Mouse (Mus musculus): ENCODE results near the gene Mapk8ip1.

Mapk8ip1 gene

DNA sequence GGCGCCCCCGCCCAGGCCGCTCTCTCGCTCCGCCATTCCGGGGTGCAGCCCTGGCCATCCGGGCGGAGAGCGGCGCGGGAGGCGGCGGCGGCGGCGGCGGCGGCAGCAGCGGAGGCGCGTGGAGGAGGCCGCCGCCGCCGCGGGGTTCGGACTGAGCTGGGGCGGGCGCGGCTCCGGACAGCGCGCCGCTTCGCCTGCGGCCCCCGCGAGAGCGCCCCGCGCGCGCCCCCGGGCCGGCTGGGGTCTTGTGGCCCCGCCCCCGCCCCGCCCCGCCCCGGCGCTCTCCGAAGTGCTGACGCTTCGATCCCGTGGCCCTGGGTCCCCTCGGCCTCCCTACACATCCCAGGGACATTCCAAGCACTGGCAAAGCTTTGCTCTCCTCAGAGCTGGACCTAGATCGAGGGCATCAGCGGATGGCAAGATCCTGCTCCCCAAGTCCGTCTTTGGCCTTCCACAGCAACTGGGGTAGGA is at the start of gene Mapk8ip1:
Gene Mapk8ip1, minus strand, starts transcription at position 173 of the 471 bp plus-strand sequence.
- no peak for DNase-seq

DNA sequence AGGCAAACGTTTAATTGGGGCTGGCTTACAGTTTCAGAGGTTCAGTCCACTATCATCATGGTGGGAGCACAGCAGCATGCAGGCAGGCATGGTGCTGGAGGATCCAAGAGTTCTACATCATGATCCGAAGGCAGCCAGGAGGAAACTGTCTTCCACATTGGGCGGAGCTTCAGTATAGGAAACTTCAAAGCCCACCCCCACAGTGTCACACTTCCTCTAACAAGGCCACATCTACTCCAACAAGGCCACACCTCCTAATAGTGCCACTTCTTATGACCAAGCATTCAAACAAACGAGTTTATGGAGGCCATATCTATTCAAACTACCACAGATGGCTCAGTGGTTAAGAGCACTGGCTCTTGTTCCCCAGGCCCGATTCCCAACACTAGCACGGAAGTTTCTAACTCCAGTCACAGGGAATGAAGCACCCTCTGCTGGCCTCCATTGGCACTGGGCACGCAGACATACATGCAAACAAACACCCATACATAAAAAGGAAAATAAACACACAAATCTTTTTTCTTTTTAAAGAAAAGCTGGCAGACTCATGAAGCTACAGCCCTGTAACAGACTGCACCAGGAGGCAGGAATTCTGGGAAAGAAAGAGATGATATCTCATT is 46.2 kb upstream of the Mapk8ip1 start:
- no peak for DNase-seq

DNA sequence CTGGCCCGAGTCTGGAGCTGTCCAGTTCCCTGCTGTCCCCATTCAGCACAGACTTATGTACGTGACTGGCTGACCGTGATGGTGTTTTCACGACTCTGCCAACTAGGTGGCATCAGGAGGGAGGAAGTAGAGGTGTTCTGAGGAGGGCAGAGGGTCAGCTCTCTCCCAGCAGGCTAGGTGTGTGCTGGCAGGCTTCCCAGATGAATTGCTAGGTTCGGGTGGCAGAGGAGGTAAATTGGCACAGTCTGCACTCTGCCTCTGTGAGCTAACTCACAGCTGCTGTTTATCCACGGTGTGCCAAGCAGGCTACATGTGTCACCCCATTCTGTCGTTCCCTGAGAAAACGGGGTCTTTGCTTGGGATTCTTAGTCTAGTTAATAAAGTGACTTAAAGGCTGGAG is 45.6 kb upstream of the Mapk8ip1 start:
- no peak for DNase-seq

DNA sequence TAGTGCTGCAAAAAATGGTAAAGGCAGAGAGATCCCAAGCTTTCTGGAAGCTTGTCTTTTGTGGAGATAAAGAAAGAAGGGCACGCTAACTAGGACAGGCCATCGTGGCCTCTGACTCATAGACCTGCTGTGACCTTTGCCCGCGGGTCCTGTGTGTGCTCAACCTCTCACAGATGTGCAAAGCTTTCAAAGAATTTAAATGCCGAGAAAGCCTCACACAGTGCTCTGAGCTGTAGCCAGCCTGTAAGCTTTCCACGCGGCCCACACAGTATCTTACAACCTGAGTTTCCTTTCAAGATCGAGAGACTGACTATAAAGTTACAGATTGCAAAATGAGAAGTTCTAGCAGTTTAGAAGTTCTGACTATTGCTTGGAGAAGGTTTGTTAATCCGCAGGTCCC is 44.8 kb upstream of the Mapk8ip1 start:
- no peak for DNase-seq

DNA sequence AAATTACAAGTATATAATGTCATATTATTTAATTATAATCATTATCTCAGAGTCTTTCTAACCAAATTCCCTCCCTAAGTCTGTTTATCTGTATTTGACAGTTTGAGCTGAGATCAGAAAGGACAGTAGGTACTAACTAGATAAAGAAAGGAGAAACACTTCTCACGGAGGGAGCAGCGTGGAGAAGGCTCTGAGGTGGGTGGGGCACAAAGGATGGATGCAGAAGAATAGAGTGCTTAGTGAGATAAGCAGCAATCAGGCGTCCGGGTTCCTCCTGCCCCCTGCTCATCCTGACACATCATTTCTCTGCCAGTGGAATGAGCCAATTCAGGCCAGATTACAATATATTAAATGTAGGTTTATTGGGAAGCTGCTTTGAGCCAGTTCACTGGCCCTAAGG is 43.3 kb upstream of the Mapk8ip1 start:
- no peak for DNase-seq

DNA sequence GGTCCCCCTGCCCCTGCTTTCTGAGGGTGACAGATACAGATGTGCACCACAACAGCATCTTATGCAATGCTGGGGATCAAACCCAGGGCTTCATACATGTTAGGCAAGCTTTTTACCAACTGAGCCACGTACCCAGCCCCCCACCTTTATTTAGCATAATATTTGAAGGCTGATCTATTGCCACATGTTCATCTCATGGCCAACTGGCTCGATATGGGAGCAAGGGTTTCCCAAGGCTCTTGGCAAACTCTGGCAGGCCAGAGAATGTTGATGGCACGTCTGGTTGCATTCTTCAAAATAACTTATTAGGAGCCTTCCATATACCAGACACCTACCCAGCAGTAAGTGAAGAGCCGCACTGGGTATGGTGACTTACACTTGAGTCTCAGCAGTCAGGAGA is 42.2 kb upstream of the Mapk8ip1 start:
- DNase-seq = no peak

DNA sequence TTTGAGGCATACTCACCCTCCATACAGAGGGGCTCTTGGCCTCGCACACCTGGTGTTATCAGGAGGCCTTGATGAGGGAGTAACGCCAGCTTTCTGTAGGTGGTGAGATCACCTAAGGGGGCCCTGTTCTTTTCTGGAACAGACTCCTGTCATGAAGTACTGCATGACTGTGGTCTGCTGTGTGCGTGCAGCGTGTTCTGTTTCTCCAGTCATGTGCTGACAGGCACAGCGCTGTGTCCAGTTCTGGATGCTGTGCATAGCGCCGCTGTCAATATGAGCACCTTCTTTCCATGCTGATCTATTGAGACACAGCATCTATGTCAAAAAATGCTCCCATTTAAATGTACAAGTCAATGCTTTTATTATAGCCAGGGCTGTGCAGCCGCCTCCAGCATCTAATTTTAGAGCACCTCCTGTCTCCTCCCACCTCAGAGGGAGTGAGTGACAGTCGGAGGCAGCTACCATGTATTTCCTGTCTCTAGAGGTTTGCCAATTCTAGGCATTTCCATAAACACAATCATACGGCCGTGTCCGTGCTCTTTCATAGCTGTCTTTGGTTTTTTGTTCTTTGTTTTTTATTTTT is 41.4 kb upstream of the Mapk8ip1 start:
- no peak for DNase-seq

DNA sequence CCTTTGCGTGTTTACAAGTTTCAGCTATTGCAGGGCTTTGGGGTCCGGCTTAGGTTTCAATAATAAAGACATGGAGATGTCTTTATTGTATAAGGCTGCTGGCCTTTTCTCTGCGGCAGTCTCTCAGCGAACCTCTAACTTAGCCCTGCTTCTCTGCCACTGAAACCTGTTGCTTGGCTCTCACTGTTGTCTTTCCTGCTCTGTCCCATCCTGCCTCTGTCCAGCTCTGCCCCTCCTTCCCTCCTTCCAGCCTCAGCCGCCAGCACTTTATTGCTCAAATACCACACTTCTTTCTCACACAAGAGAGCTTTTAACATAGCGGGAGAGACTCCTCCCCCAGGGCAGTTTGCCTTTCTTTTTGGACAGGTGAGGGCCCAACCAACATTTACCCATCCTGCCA is 39.4 kb upstream of the Mapk8ip1 start:
- DNase-seq = no peak

DNA sequence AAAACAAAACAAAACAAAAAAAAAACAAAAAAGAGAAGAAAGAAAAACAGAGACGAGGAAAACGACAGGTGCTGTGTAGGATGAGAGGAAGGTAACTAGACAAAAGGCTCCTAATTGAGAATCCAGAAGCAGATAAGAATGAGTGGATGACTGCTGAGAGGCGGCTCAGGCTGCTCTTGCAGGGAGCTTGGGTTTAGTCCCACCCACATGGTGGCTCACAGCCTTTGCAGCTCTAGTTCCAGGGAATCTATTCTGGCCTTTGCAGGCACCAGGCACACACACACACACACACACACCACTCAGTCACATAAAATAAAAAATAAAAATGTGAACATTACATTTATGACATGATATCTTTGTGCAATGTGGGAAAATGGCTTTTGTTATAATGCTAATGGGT is 37.5 kb upstream of the Mapk8ip1 start:
- no peak for DNase-seq

DNA sequence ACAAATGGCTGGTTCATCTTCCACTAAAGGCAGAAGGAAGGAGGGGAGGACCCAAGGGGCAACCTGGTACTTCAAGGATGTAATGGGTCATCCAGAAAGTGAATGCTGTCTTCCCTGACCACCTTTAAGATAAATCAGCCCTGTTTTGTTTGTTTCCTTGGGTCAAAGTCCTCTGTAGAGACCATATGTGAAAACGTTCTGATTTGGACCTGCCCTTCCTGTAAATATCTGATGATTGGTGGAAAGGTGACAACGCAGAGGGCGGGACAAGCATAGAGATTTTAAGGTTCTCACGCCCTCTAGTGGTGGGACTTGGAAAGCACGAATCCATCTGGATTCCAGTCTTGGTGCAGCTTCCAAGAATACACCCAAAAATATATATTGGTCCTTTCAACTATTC is 36.8 kb upstream of the Mapk8ip1 start:
- peak; percentile 71 for DNase-seq

DNA sequence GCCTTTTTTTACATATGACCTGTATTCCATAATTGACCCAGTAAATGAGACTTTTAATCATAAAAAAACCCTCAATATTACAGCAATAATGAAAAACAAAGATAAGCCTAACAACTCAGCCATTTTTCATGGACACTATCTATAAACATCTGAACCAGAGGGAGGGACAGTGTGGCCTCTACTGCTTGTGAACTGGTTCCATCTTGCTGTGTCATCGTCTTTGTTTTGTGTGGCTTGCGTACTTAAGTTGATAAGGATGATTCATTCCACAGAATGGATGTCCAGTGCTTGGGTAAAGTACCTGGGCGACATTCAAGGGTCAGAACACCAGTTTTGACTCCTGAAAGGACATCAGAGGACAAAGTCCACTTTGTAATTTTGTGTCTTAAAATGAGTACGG is 36.3 kb upstream of the Mapk8ip1 start:
- DNase-seq = no peak

DNA sequence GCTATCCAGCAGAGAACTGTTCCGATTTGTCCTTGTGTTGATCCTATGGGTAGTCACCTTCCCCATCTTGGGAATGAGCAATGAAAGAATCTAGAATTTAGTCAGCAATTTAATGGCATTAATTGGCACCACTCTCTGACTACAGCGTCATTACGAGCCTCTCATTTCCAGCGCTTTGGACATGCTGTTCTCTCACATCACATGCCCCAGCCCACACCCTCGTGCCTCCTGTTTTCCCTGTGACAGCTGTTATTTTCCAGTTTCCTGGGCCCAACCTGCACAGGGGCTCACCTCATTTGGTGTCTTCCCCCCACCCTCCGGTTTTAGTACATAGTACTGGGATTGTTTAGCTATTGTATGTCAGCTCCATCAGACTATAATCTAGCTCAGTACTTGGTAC is 34.0 kb upstream of the Mapk8ip1 start:
- no peak for DNase-seq

DNA sequence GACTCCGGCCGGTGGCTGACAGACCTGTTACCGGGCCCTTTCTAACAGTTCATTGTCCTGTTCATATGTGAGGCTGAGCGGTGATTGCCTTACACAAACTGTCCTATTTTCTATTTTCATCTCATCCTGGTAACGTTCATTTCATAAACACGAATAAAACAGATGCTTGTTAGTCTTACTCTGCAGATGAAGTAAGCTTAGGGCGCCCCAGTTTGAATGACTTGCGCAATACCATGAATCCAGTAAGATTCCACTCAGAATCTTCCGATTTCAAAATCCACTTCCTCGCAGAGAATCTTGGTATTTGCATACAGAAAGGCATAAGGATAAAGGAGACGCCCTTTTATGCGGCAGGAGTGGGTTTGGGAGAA is 33.3 kb upstream of the Mapk8ip1 start:
- DNase-seq = no peak

DNA sequence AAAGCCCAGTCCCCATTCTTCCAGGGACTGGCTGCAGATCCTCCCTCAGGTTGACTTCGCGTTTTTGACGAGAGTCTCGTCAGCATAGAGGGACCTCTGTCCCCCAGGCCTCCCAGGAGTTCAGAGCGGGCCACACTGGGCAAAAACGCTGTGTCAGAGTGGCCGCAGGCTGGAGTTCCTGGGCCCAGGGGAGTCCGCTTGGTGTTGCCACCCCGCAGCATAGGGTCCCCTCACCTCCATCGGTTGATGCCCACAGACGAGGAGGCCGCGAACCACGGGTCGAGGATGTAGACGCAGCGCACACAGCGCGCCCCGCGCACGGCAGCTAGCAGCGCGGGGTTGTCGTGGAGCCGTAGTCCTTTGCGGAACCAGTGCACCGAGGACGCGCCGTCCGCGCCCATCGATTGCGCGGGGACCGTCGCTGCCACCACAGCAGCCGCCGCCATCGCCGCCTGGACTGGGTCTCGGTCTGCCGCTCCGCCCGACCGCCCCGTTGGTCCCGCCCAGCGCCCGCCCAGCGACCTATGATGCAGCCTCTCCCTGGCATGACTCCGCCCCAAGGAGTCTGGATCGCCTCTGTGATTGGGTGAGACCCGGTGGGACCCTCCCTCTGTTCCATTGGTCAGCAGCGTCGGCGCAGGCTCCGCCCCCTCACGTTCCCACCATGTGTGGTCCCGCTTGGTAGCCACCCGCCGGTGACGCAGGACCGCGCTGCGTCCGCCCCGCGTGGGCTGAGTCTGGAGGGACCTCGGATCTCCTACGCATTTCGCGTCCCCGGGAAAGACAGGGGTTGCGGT is 32.7 kb upstream of the Mapk8ip1 start, which contains the start of gene Cry2:
Gene Cry2, minus strand, starts transcription at position 466 of the 797 bp plus-strand sequence.
- DNase-seq = peak; percentile 98

DNA sequence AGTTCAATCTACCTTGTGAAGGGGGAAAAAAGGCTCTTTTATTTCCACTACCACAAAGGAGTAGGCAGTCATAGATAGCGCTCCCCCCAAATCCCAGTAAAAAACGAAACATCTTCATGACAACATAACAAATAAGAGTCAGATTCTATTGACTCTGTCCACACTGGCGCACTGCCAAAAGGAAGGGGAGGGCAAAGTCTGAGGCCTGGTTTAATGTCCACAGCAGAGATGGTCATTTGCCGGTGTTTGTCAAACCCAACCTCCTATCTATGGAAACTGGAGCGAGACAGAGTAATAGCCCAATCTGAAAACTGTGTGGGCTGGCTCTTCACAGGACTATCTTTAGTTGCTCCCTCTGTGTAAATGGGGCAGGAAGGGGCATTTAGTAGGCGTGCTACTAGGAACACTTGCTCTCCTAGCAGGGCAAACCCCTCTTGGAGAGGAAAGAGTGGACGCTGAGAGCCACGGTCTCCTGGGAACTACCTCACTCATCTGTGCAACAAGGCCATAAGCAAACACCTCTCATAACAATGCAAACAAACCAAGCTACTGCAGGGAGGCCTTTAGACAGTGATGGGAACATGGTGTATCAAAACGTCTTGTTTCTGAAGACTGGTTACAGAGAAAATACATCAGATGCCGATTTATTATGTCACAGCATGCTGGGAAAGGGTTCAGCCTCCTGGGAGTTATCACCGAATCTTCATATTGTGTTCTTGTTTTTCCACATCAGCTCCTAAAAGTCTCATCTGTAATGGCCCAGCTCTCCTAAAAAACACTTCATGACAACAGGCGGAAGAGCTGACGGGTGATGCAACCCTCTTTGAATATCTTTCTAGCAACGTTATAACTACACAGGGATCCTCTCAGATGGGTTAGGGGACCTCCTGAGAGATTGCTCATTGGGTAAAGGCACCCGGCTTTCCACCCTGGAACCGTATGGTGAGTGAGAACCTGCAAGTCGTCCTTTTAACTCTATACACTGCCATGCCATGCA is 31.5 kb upstream of the Mapk8ip1 start:
- DNase-seq = no peak

DNA sequence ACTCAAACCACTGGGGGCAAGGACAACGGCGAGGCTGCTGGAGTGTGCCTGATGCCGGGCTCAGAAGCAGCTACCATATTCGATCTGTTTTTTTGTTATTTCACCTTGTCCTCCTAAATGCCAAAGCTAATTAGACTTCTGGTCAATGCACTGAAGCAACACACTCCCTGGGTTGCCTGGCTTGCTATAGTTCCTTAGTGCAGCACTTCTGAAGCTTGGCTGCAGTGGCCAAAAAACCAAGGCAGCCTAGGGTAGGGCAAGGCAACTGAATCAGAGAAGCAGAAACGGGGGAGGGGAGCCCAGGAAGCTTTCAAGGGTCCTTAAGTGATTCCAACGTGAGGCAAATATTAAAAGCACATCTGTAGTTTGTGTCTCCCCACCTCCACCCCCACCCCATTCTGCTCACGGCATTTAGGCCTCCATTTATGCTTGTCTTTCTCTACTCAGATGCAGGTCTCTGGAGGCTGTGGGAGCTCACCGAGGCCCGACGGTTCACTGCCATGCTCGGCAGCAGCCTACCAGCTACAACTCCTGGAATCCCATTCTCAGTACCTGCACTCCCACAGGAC is 30.6 kb upstream of the Mapk8ip1 start:
- DNase-seq = no peak

DNA sequence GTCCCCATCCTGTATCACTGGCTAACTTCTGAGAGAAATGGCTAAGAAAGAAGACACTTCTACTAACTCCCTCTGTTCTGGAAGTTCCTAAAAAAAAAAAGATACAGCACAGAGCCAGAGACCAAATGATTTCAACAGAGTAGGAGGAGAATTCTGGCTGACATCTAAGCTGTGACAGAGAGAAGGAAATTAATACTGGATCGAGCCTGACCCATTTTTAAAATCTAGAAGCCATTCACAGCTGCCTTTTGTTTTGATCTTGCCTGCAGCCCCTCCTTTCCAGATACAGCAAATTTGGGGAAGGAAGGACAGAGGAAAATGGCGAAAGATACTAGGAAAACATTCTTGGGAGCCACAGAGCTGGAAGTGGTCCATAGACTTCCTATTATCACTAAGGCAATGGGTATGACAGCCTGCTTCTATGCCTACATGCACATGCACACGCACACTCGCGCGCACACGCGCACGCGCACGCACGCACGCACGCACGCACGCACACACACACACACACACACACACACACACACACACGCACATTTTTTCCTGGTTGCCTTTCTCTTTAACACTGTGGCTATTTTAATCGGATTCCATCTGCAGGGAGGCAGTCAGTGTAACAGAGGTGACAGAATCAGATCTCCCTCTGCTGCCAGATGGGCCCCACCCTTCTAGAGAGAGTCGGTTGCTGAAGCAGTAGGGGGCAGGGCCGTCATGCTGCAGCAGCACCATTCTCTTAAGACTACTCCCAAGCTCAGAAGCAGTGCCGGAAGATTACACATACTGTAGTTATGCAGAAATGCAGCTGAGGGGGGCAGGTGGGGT is 29.9 kb upstream of the Mapk8ip1 start:
- DNase-seq = no peak

DNA sequence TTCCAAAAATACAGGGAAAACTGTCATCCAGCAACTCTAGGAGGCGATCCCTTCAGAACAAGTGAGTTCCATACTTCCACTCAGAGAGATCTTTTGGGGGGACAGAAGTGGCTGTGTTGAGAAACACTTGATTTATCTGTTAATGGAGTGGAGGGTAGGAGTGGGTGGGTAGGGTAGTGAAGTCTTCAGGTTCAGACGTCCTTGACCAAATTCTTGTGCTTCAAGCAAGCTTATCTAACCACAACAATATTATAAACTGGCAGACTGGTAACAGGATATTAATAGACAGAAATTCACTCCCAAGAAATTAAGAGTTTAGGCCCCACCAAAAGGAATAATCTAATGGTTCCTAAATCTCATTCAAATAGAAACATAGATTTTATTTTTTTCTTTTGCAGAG is 29.0 kb upstream of the Mapk8ip1 start:
- no peak for DNase-seq

DNA sequence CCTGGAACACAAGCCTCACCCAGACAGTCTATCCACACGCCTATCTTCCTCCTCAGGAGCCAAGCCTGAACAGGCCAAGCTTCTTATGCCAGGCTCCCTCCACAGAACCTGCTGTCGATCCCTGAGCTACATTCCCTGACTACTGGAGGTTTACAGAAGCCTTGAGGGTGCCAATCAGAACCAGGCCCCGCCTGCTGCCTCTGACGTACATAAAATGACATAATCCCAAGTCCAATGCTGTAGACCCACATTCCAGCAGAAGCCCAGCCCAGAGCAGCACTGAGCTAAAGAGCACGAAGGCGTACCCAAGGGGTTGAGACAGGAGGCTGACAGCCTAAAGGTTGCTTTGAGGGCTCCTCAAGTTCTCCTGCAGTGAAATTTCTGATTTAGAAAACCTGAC is 26.8 kb upstream of the Mapk8ip1 start:
- no peak for DNase-seq

DNA sequence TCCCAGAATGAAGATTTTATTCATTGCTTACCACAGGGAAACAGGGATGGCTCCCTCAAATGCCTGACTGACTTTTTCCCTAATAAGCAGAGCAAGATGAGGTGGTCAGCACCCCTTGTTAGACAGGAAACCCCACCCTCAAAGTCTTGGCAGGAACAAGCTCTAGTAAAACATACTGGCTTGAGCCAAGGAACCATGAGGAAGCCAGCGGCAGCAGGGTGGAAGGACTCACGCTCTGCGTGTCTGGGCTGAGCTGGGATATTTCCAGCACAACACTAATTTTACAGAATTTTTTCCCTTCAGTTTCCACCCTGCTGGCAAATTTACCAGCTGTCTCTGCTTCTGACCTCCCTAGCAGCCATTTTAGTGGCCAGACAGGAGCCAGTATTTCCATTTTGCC is 25.4 kb upstream of the Mapk8ip1 start:
- DNase-seq = no peak

DNA sequence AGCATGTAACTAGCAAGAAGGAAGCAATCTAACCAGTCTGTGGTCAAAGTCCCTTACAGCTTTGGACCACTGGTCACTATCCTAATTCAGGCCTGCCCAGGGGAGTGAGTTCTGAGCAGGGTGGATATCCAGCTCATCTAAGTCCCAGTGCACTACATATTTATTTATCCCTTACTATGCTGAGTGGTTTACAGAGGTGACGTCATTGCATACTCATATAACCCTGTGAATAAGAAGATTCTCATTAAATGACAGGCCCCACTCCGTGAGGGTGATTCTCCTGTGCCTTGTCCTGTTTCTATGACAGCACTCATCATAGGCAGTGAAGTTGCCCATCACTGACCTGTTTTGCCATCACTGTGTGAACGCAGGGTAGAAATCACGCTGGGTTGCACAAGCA is 24.3 kb upstream of the Mapk8ip1 start:
- no peak for DNase-seq
